Mouse (Mus musculus) E14TG2a.4 (cell line): ENCODE results near the gene Gcnt1.

ENCODE experiments used
- CTCF ChIP-seq: conservative IDR thresholded peaks from 2 replicates; pipeline ENCODE4 v1.5.1; 2014; ENCODE audit warnings: low read length
- NANOG ChIP-seq: IDR thresholded peaks from 2 replicates; pipeline ENCODE4 v1.6.1; 2014; ENCODE audit warnings: borderline replicate concordance, low read length, mixed read lengths
- POU5F1 ChIP-seq: IDR thresholded peaks from 2 replicates; pipeline ENCODE4 v1.6.1; 2014; ENCODE audit warnings: low read length, borderline replicate concordance

DNA sequence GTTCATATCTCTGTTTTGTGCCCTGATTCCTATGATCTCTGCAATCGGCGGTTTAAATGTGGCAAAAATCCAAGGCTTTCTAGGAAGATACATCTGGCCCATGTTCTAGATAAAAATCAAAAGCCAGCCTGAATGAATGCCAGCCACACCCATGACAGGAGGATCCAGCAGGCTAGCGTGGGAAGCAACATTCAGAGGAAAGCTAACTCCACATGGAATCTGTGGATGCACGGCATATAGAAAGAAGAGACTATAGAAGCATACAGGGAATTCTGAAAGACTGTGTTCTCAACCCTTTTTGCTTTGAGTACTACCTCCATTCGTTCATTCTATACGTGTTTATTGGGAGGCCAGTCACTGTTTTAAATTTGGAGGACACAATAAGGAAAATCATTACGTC, 86.6 kb downstream of the Gcnt1 start:
- TF ChIP-seq CTCF (no peak), POU5F1 (no peak), NANOG (no peak)
